Mouse (Mus musculus) limb, embryonic 14.5 days (tissue): ENCODE measurements around the gene Hoxc8. TPM values are rescaled to one million over a fixed set of nuclear protein-coding genes. Genes with fewer than 3 reads are reported as not detected.
A peak's percentile ranks its signal among the peaks of the same experiment; 100 is the strongest.

ENCODE experiments used
- ATAC-seq: fragments of 200-750 bp; cut with Nextera tagmentation; 2 replicates; pipeline ENCODE4 v1.8.0; 2017; ENCODE audit warnings: low read depth, moderate number of reproducible peaks, moderate TSS enrichment; ENCODE audit not compliant: low FRiP score
- DNase-seq: peaks from one replicate; pipeline ENCODE4 v3.0.0-alpha.2; 2015; ENCODE audit warnings: low spot score
- H3K27ac ChIP-seq: fragments of 300-500 bp; sonication (generic); replicated peaks from 2 replicates; pipeline ENCODE4 v1.5.1; 2014; ENCODE audit warnings: low read depth, mild to moderate bottlenecking, low read length, moderate library complexity, mixed read lengths
- H3K27me3 ChIP-seq: fragments of 300-500 bp; sonication (generic); 2 replicates; pipeline ENCODE4 v1.6.1; 2014; ENCODE audit warnings: low read length, mixed read lengths; ENCODE audit not compliant: control insufficient read depth, insufficient read depth
- H3K36me3 ChIP-seq: fragments of 300-500 bp; sonication (generic); 2 replicates; pipeline ENCODE4 v1.6.1; 2014; ENCODE audit warnings: mild to moderate bottlenecking, low read length, moderate library complexity, mixed read lengths; ENCODE audit not compliant: control insufficient read depth, insufficient read depth
- H3K4me1 ChIP-seq: fragments of 300-500 bp; sonication (generic); 2 replicates; pipeline ENCODE4 v1.6.1; 2014; ENCODE audit warnings: antibody characterized with exemption, low read length, mixed read lengths; ENCODE audit not compliant: control insufficient read depth, insufficient read depth
- H3K4me2 ChIP-seq: fragments of 300-500 bp; sonication (generic); replicated peaks from 2 replicates; pipeline ENCODE4 v1.6.1; 2014; ENCODE audit warnings: low read depth, mild to moderate bottlenecking, low read length, moderate library complexity; ENCODE audit not compliant: severe bottlenecking
- H3K4me3 ChIP-seq: fragments of 300-500 bp; sonication (generic); replicated peaks from 2 replicates; pipeline ENCODE4 v1.5.1; 2014; ENCODE audit warnings: low read length
- H3K9ac ChIP-seq: fragments of 300-500 bp; sonication (generic); 2 replicates; pipeline ENCODE4 v1.6.1; 2014; ENCODE audit warnings: mild to moderate bottlenecking, low read depth, low read length, moderate library complexity; ENCODE audit not compliant: severe bottlenecking
- H3K9me3 ChIP-seq: fragments of 300-500 bp; sonication (generic); 2 replicates; pipeline ENCODE4 v1.6.1; 2016; ENCODE audit warnings: low read length; ENCODE audit not compliant: control insufficient read depth
- POLR2A ChIP-seq: fragments of 200-500 bp; IDR thresholded peaks from 2 replicates; pipeline ENCODE4 v1.8.0; 2012; ENCODE audit warnings: inconsistent platforms, mild to moderate bottlenecking, moderate library complexity, borderline replicate concordance; ENCODE audit not compliant: insufficient read depth, insufficient read length; ENCODE audit errors: extremely low read depth
- WGBS: fragments of 180-500 bp; shearing (Covaris S2); extraction: QIAGEN DNeasy Blood & Tissue Kit; methylation state at CpG from one replicate; pipeline ENCODE4 v1.1.7; 2014; 5-methylcytosine and 5-hydroxymethylcytosine counted together
- polyA plus RNA-seq, 2 experiments: library from polyadenylated mRNA; depleted of rRNA in 1 of 2; stranded (reverse) in 1 of 2; unstranded in 1 of 2; fragments of >200 nt; fragmentation: Nextera tagmentation in 1 of 2; extraction: Ambion mirVana in 1 of 2; gene quantifications; 2 replicates each; pipeline versions ENCODE4 v1.2.1 to v1.2.3; 2012 to 2014

Hoxc8 gene
- polyA plus RNA-seq, 2 experiments: 1.9 to 3.9 TPM

GRCm38 (mm10) chr15:102976171-102976570 is 14.2 kb upstream of the Hoxc8 start, which contains the start of gene Hoxc9:
TSS of gene Hoxc9 (plus strand) at chr15:102976439.
- H3K9me3 ChIP-seq: no peaks in the 10 kb centered on the region
- H3K4me1 ChIP-seq: peaks cover 5% of the 10 kb centered on the region; the same call in 1 of the 2 replicates
- H3K9ac ChIP-seq: peak within 1 kb of the TSS; percentile 46
- ATAC-seq: no peak
- DNase-seq: no peak
- H3K4me3 ChIP-seq: peak within 1 kb of the TSS; percentile 26
- H3K27ac ChIP-seq: 0 out of 2 replicates have a peak within 1 kb of the TSS, but pooled peaks have one; percentile 38
- H3K27me3 ChIP-seq: peaks cover 95% of the 10 kb centered on the region
- TF ChIP-seq POLR2A: no peak
- H3K36me3 ChIP-seq: no peaks in the 10 kb centered on the region
- 2% methylated on average over 18 of the region's 20 CpGs for WGBS
- H3K4me2 ChIP-seq: peak within 1 kb of the TSS; percentile 43

GRCm38 (mm10) chr15:102976631-102977422 is 13.6 kb upstream of the Hoxc8 start:
- peaks cover 96% of the 10 kb centered on the region for H3K27me3 ChIP-seq
- peak overlapping the region; percentile 26 for H3K4me3 ChIP-seq
- WGBS: 1% methylated on average over 37 of the region's 37 CpGs
- peaks cover 9% of the 10 kb centered on the region for H3K4me1 ChIP-seq
- H3K27ac ChIP-seq: 0 out of 2 replicates have a peak overlapping the region, but pooled peaks have one; percentile 38
- peak overlapping the region; percentile 43 for H3K4me2 ChIP-seq
- ATAC-seq: no peak
- no peak for TF ChIP-seq POLR2A
- peak overlapping the region; percentile 46 for H3K9ac ChIP-seq
- H3K36me3 ChIP-seq: no peaks in the 10 kb centered on the region
- DNase-seq: no peak
- no peaks in the 10 kb centered on the region for H3K9me3 ChIP-seq

- Histone ChIP-seq H3K27ac (no peak overlapping the region), H3K9ac (peak overlapping the region; percentile 46), H3K27me3 (peaks cover 95% of the 10 kb centered on the region), H3K4me3 (peak overlapping the region; percentile 26), H3K36me3 (no peaks in the 10 kb centered on the region), H3K4me2 (peak overlapping the region; percentile 43), H3K4me1 (peaks cover 9% of the 10 kb centered on the region), H3K9me3 (no peaks in the 10 kb centered on the region)
- DNase-seq: no peak
- ATAC-seq: no peak
- TF ChIP-seq POLR2A: no peak
- 3% methylated on average over 16 of the region's 16 CpGs for WGBS
These were observed 12.9 kb upstream of the Hoxc8 start for GRCm38 (mm10) chr15:102977423-102977974.

- Histone ChIP-seq H3K27me3 (peaks cover 94% of the 10 kb centered on the region), H3K9ac (0 out of 2 replicates have a peak overlapping the region, but pooled peaks have one; percentile 13), H3K36me3 (no peaks in the 10 kb centered on the region), H3K4me1 (peaks cover 9% of the 10 kb centered on the region), H3K4me3 (no peak overlapping the region), H3K9me3 (no peaks in the 10 kb centered on the region), H3K27ac (no peak overlapping the region), H3K4me2 (peak overlapping the region; percentile 25; the same call in 1 of the 2 replicates)
- DNase-seq (no peak), ATAC-seq (no peak)
- no peak for TF ChIP-seq POLR2A
- 5% methylated on average over 13 of the region's 13 CpGs for WGBS
These were observed 11.5 kb upstream of the Hoxc8 start for GRCm38 (mm10) chr15:102978615-102979515.

GRCm38 (mm10) chr15:102979936-102980335 is 10.5 kb upstream of the Hoxc8 start:
- Histone ChIP-seq H3K4me2 (no peak overlapping the region), H3K4me1 (peaks cover 9% of the 10 kb centered on the region), H3K9me3 (no peaks in the 10 kb centered on the region), H3K27me3 (peaks cover 95% of the 10 kb centered on the region), H3K27ac (no peak overlapping the region), H3K36me3 (no peaks in the 10 kb centered on the region), H3K9ac (no peak overlapping the region), H3K4me3 (no peak overlapping the region)
- TF ChIP-seq POLR2A: no peak
- ATAC-seq (no peak), DNase-seq (no peak)
- WGBS: 0% methylated on average over 1 of the region's 1 CpGs
